Mouse (Mus musculus) liver, adult 2 months (tissue): Measurements from ENCODE around the gene Cx3cl1. TPM values are rescaled to one million over a fixed set of nuclear protein-coding genes. Genes with fewer than 3 reads are reported as not detected.

Experiments
- DNase-seq: peaks from one replicate; pipeline ENCODE4 v3.0.0-alpha.2; 2011; ENCODE audit warnings: low read depth, low spot score; ENCODE audit errors: extremely low read depth
- H3K27ac ChIP-seq: fragments of 200-500 bp; replicated peaks from 2 replicates; pipeline ENCODE4 v1.5.1; 2012; ENCODE audit warnings: low read depth, mild to moderate bottlenecking, control low read depth, inconsistent platforms, low read length; ENCODE audit not compliant: insufficient read depth
- H3K27me3 ChIP-seq: fragments of 200-500 bp; 2 replicates; pipeline ENCODE4 v1.6.1; 2012; ENCODE audit warnings: mild to moderate bottlenecking, moderate library complexity, low read length, inconsistent platforms; ENCODE audit not compliant: control insufficient read depth, insufficient read depth
- H3K36me3 ChIP-seq: fragments of 200-500 bp; 2 replicates; pipeline ENCODE4 v1.6.1; 2012; ENCODE audit warnings: low read length, inconsistent platforms; ENCODE audit not compliant: control insufficient read depth, insufficient read depth
- H3K4me1 ChIP-seq: fragments of 200-500 bp; 2 replicates; pipeline ENCODE4 v1.6.1; 2011; ENCODE audit warnings: low read length; ENCODE audit not compliant: control insufficient read depth, insufficient read depth
- H3K4me3 ChIP-seq: fragments of 200-500 bp; 2 replicates; pipeline ENCODE4 v1.5.1; 2011; ENCODE audit warnings: low read depth, mild to moderate bottlenecking, control low read depth, low read length, moderate library complexity; ENCODE audit not compliant: insufficient read depth
- H3K79me2 ChIP-seq: fragments of 200-500 bp; 2 replicates; pipeline ENCODE4 v1.6.1; 2012; ENCODE audit warnings: inconsistent platforms, mild to moderate bottlenecking, low read length, moderate library complexity; ENCODE audit not compliant: control insufficient read depth, insufficient read depth
- H3K9ac ChIP-seq: fragments of 200-500 bp; 2 replicates; pipeline ENCODE4 v1.6.1; 2012; ENCODE audit warnings: low read depth, mild to moderate bottlenecking, control low read depth, inconsistent platforms, low read length
- CTCF ChIP-seq: fragments of 200-500 bp; IDR thresholded peaks from 2 replicates; pipeline ENCODE4 v1.5.1; 2011; ENCODE audit warnings: low read depth, low read length, control low read depth
- POLR2A ChIP-seq: fragments of 200-500 bp; IDR thresholded peaks from 2 replicates; pipeline ENCODE4 v1.6.1; 2011; ENCODE audit warnings: low read length, control low read depth; ENCODE audit not compliant: insufficient read depth; ENCODE audit errors: extremely low read depth
- WGBS: fragments of 180-500 bp; shearing (Covaris S2); methylation state at CpG from one replicate; pipeline ENCODE4 v1.1.7; 2018; 5-methylcytosine and 5-hydroxymethylcytosine counted together
- polyA plus RNA-seq: library from polyadenylated mRNA; depleted of rRNA; stranded (reverse); fragments of >200 nt; gene quantifications from 2 replicates; pipeline ENCODE4 v1.2.3, GENCODE M21; 2012
- total RNA-seq: library from RNA; depleted of rRNA; stranded (reverse); fragments of >200 nt; gene quantifications from 2 replicates; pipeline ENCODE4 v1.2.3, GENCODE M21; 2014

The Cx3cl1 gene
- total and polyA plus RNA-seq, 2 experiments, result 0.55 to 1.1 TPM

DNA sequence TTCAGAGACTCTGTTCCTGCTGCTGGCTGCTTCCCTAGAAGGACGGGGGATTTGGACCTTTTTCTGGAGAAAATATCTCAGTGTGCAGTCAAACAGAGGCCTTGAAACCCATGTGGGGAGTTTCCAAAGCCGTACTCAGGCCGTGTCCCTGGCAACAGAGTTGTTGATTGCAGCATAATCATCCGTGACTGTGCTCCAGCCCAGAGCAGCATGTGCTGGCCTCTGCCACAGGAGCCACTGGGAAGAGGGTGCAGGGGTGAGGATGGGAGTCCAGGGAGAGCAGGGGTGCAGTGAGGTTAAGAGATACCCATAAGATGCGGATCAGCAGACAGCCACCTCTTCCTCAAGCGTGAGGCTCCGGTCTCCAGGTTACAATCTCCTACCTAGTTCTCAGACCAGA is 35.7 kb downstream of the Cx3cl1 start:
- H3K4me1 ChIP-seq, result no peaks in the 10 kb centered on the region
- DNase-seq, result no peak
- no peak overlapping the region for H3K9ac ChIP-seq
- no peaks in the 10 kb centered on the region for H3K27me3 ChIP-seq
- H3K27ac ChIP-seq, result no peak overlapping the region
- TF ChIP-seq POLR2A, result no peak
- no peak for TF ChIP-seq CTCF
- H3K4me3 ChIP-seq, result no peak overlapping the region
- 64% methylated on average over 7 of the region's 7 CpGs for WGBS
- H3K36me3 ChIP-seq, result no peaks in the 10 kb centered on the region
- no peaks in the 10 kb centered on the region for H3K79me2 ChIP-seq

DNA sequence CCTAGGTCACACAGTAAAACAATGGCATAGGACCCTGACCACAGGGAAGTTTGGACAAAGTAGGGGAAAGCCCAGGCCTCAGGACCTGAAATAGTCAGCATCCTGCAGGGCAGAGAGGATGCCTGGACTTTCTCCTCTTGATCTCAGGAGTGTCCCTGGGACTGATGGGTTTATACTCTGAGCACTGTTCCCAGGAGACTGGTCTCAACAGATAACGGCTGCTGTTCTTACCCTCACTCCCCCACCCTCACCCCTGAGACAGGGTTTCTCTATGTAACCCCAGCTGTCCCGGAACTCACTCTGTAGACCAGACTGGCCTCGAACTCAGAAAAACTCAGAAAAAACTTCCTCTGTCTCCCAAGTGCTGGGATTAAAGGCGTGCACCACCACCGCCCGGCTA is 36.6 kb downstream of the Cx3cl1 start:
- DNase-seq, result no peak
- H3K36me3 ChIP-seq, result no peaks in the 10 kb centered on the region
- no peak overlapping the region for H3K9ac ChIP-seq
- no peak overlapping the region for H3K4me3 ChIP-seq
- no peaks in the 10 kb centered on the region for H3K27me3 ChIP-seq
- H3K4me1 ChIP-seq, result no peaks in the 10 kb centered on the region
- no peak for TF ChIP-seq CTCF
- TF ChIP-seq POLR2A, result no peak
- 86% methylated on average over 6 of the region's 6 CpGs for WGBS
- no peak overlapping the region for H3K27ac ChIP-seq
- no peaks in the 10 kb centered on the region for H3K79me2 ChIP-seq

DNA sequence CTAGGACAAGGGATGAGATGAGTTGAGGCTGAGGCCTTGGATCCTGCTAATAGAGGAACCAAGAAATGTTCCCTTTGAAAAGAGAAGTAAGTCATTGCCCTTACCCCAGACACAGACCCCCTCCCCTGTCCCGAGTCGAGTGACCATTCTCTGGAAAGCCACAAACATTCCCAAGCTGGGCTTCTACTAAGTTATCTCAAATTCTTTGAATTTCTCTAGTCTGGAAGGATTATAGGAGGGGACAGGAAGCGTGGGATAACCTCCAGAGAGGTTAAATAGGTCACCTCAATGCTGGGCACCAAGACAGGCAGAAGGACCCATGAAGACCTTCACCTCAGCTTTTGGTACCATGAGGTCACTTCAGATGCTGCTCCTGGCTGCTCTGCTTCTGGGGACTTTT is 38.3 kb downstream of the Cx3cl1 start, which contains the start of gene Ccl17:
Gene Ccl17, plus strand, starts transcription at position 301 of the 400 bp plus-strand sequence.
- no peaks in the 10 kb centered on the region for H3K79me2 ChIP-seq
- H3K4me1 ChIP-seq, result no peaks in the 10 kb centered on the region
- H3K27ac ChIP-seq, result no peak within 1 kb of the TSS
- H3K27me3 ChIP-seq, result no peaks in the 10 kb centered on the region
- 61% methylated on average over 3 of the region's 3 CpGs for WGBS
- no peak within 1 kb of the TSS for H3K4me3 ChIP-seq
- no peak for DNase-seq
- TF ChIP-seq POLR2A (no peak), CTCF (no peak)
- no peaks in the 10 kb centered on the region for H3K36me3 ChIP-seq
- H3K9ac ChIP-seq, result no peak within 1 kb of the TSS

DNA sequence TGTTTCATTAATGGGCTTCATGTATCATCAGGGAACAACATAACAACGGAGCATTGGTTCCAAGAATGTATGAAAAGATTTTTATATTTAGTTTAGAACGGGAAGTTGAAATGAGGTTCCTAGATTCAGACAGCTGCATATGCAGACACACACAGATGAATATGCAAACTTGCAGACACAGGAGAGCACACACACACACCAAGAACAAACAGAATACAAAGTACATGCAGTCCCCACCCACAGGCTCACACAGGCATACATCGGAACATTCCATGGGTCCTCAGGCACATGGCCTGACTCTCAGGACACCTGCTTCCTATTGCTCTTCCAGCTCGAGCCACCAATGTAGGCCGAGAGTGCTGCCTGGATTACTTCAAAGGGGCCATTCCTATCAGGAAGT is 39.0 kb downstream of the Cx3cl1 start:
- DNase-seq, result no peak
- Histone ChIP-seq H3K4me3 (no peak overlapping the region), H3K4me1 (no peaks in the 10 kb centered on the region), H3K9ac (no peak overlapping the region), H3K27me3 (no peaks in the 10 kb centered on the region), H3K27ac (no peak overlapping the region), H3K36me3 (no peaks in the 10 kb centered on the region), H3K79me2 (no peaks in the 10 kb centered on the region)
- TF ChIP-seq POLR2A, result no peak
- no peak for TF ChIP-seq CTCF
- WGBS, result 75% methylated on average over 5 of the region's 5 CpGs

DNA sequence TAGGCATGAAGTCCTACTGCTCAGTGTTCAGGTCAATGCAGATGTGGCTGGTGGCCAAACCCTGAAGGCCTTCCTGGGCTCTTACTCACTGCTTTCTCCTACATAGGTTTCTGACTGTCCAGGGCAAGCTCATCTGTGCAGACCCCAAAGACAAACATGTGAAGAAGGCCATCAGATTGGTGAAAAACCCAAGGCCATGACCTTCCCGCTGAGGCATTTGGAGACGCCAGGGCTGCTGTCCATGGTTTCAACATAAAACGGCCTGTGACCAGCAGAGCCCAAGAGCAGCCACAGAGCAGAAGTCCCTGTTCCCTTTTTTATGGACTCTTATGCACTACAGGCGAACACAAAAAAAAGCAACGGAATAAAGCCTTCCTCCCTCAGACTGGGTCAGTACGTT is 39.8 kb downstream of the Cx3cl1 start:
- no peak overlapping the region for H3K9ac ChIP-seq
- no peak overlapping the region for H3K4me3 ChIP-seq
- TF ChIP-seq CTCF, result no peak
- TF ChIP-seq POLR2A, result no peak
- DNase-seq, result peak; percentile 22
- no peaks in the 10 kb centered on the region for H3K36me3 ChIP-seq
- no peaks in the 10 kb centered on the region for H3K4me1 ChIP-seq
- H3K27ac ChIP-seq, result no peak overlapping the region
- H3K79me2 ChIP-seq, result no peaks in the 10 kb centered on the region
- no peaks in the 10 kb centered on the region for H3K27me3 ChIP-seq
- 76% methylated on average over 6 of the region's 6 CpGs for WGBS

DNA sequence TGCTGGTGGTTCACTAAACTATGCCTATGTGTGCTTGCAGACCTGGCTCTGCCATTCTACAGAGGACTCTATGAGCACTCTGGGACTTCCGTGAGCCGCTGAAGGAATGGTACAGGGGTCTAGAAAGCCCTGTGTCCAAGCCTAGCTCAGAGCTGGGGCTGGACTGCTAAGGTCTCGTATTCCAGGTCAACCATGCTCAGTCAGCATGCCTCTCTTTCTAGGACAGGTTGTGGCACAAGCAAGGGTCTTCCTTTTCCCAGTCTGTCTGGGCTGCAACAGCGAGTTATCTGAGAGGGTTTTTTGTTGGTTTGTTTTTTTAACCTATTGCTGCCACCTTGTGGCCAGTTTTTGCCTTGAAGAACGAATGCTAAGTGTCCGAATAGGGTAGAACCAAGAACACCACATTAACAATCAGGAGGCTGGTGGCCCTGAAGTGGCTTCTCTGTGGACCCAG is 40.9 kb downstream of the Cx3cl1 start:
- H3K9ac ChIP-seq, result no peak overlapping the region
- no peak overlapping the region for H3K27ac ChIP-seq
- no peak overlapping the region for H3K4me3 ChIP-seq
- H3K79me2 ChIP-seq, result no peaks in the 10 kb centered on the region
- WGBS, result 31% methylated on average over 6 of the region's 6 CpGs
- H3K4me1 ChIP-seq, result no peaks in the 10 kb centered on the region
- DNase-seq, result peak; percentile 59
- TF ChIP-seq CTCF (peak; percentile 48), POLR2A (no peak)
- no peaks in the 10 kb centered on the region for H3K27me3 ChIP-seq
- no peaks in the 10 kb centered on the region for H3K36me3 ChIP-seq
